Mouse (Mus musculus): Measurements from ENCODE around the gene Atxn2. TPM values are rescaled to one million over a fixed set of nuclear protein-coding genes. Genes with fewer than 3 reads are reported as not detected.
A peak's percentile ranks its signal among the peaks of the same experiment; 100 is the strongest.

Atxn2 gene
- polyA plus RNA-seq, 1 experiment from 2014 or later = 209 TPM

- no peak for TF ChIP-seq CTCF (IDR thresholded peaks at IDR 0.05)
- ChIA-PET CTCF (interaction anchor here (1.2 to 1.8 kb wide), 5 partner anchors 10 to 21 kb away, joined by 3 to 5 read pairs (median 4); no protein-coding TSS in a partner anchor), POLR2A (interaction anchor here (0.8 to 7.0 kb wide), 3 partner anchors 10 to 23 kb away, joined by 3 to 61 read pairs (median 5); no protein-coding TSS in a partner anchor)
- no peak for DNase-seq (ENCODE audit: low read depth, low spot score)
- in situ Hi-C loops (cut with MboI; ENCODE audit: low pct_unique_long_range_greater_than_20kb) = no loop called here
- peak; percentile 31 for ATAC-seq
- H3K27me3 ChIP-seq = no peaks in the 10 kb centered on the region
Measured at GRCm38 (mm10) chr5:121835949-121836691, 125.0 kb downstream of the Atxn2 start.

- POLR2A ChIA-PET = interaction anchor here (0.8 to 7.0 kb wide), 3 partner anchors 11 to 24 kb away, joined by 3 to 61 read pairs (median 5); no protein-coding TSS in a partner anchor
- TF ChIP-seq CTCF (IDR thresholded peaks at IDR 0.05) = no peak
- ATAC-seq = peak; percentile 64
- in situ Hi-C loops (cut with MboI; ENCODE audit: low pct_unique_long_range_greater_than_20kb) = no loop called here
- CTCF ChIA-PET = interaction anchor here (1.1 to 1.8 kb wide), 6 partner anchors 11 to 28 kb away, joined by 3 to 5 read pairs (median 4); no protein-coding TSS in a partner anchor
- peak; percentile 84 for DNase-seq (ENCODE audit: low read depth, low spot score)
- H3K27me3 ChIP-seq = no peaks in the 10 kb centered on the region
Measured at GRCm38 (mm10) chr5:121836692-121837415, 125.7 kb downstream of the Atxn2 start.

GRCm38 (mm10) chr5:121837441-121838340 is 126.6 kb downstream of the Atxn2 start, which contains the start of gene Sh2b3:
Gene Sh2b3, minus strand, starts transcription at chr5:121837646.
- in situ Hi-C loops (cut with MboI; ENCODE audit: low pct_unique_long_range_greater_than_20kb) = no loop called here
- no peak for DNase-seq (ENCODE audit: low read depth, low spot score)

GRCm38 (mm10) chr5:121838341-121839127 is 127.4 kb downstream of the Atxn2 start:
- ChIA-PET POLR2A (interaction anchor here (0.7 to 7.0 kb wide), 2 partner anchors 19 to 25 kb away, joined by 3 to 61 read pairs; no protein-coding TSS in a partner anchor), CTCF (interaction anchor here (1.0 to 1.8 kb wide), 3 partner anchors 22 to 110 kb away, joined by 3 to 5 read pairs (median 4); no protein-coding TSS in a partner anchor)
- no peaks in the 10 kb centered on the region for H3K27me3 ChIP-seq
- ATAC-seq = no peak
- in situ Hi-C loops (cut with MboI; ENCODE audit: low pct_unique_long_range_greater_than_20kb) = no loop called here
- no peak for DNase-seq (ENCODE audit: low read depth, low spot score)
- no peak for TF ChIP-seq CTCF (IDR thresholded peaks at IDR 0.05)

More at GRCm38 (mm10) chr5:121837441-121838340, 126.6 kb downstream of the Atxn2 start, which contains the start of gene Sh2b3:
- CTCF ChIA-PET = interaction anchor here (1.0 to 1.8 kb wide), 8 partner anchors 12 to 109 kb away, joined by 3 to 5 read pairs (median 4); no protein-coding TSS in a partner anchor
- no peaks in the 10 kb centered on the region for H3K27me3 ChIP-seq
- TF ChIP-seq CTCF (IDR thresholded peaks at IDR 0.05) = no peak
- ATAC-seq = no peak
- POLR2A ChIA-PET = interaction anchor here (0.7 to 7.0 kb wide), 2 partner anchors 18 to 26 kb away, joined by 3 to 61 read pairs; no protein-coding TSS in a partner anchor

- ATAC-seq = no peak
- in situ Hi-C loops (cut with MboI; ENCODE audit: low pct_unique_long_range_greater_than_20kb) = no loop called here
- ChIA-PET CTCF (interaction anchor here (1.3 kb wide), 1 partner anchor 27 kb away, joined by 4 read pairs; no protein-coding TSS in a partner anchor), POLR2A (no interaction called here)
- no peak for TF ChIP-seq CTCF (IDR thresholded peaks at IDR 0.05)
- no peak for DNase-seq (ENCODE audit: low read depth, low spot score)
- H3K27me3 ChIP-seq = no peaks in the 10 kb centered on the region
Measured at GRCm38 (mm10) chr5:121839128-121839473, 128.0 kb downstream of the Atxn2 start.

GRCm38 (mm10) chr5:121841516-121841915 is 130.4 kb downstream of the Atxn2 start:
- DNase-seq (ENCODE audit: low read depth, low spot score) = no peak
- H3K27me3 ChIP-seq = no peaks in the 10 kb centered on the region
- in situ Hi-C loops (cut with MboI; ENCODE audit: low pct_unique_long_range_greater_than_20kb) = no loop called here
- TF ChIP-seq CTCF (IDR thresholded peaks at IDR 0.05) = no peak
- ChIA-PET POLR2A (no interaction called here), CTCF (interaction anchor here (4.3 kb wide), 1 partner anchor 24 kb away, joined by 41 read pairs; no protein-coding TSS in a partner anchor)
- ATAC-seq = no peak

GRCm38 (mm10) chr5:121841973-121842372 is 130.8 kb downstream of the Atxn2 start:
- no peak for TF ChIP-seq CTCF (IDR thresholded peaks at IDR 0.05)
- in situ Hi-C loops (cut with MboI; ENCODE audit: low pct_unique_long_range_greater_than_20kb) = no loop called here
- CTCF ChIA-PET = interaction anchor here (4.3 kb wide), 1 partner anchor 25 kb away, joined by 41 read pairs; no protein-coding TSS in a partner anchor
- POLR2A ChIA-PET = no interaction called here
- DNase-seq (ENCODE audit: low read depth, low spot score) = no peak
- no peak for ATAC-seq
- no peaks in the 10 kb centered on the region for H3K27me3 ChIP-seq

- ATAC-seq = peak; percentile 38
- DNase-seq (ENCODE audit: low read depth, low spot score) = no peak
- no peak for TF ChIP-seq CTCF (IDR thresholded peaks at IDR 0.05)
- CTCF ChIA-PET = interaction anchor here (0.6 to 4.3 kb wide), 5 partner anchors 9 to 44 kb away, joined by 3 to 41 read pairs (median 7); no protein-coding TSS in a partner anchor
- in situ Hi-C loops (cut with MboI; ENCODE audit: low pct_unique_long_range_greater_than_20kb) = no loop called here
- no peaks in the 10 kb centered on the region for H3K27me3 ChIP-seq
- POLR2A ChIA-PET = interaction anchor here (1.1 to 1.4 kb wide), 2 partner anchors 26 to 33 kb away, joined by 3 to 4 read pairs; no protein-coding TSS in a partner anchor
Measured at GRCm38 (mm10) chr5:121842665-121843118, 131.6 kb downstream of the Atxn2 start.

All from Patski (cell line).